Mouse (Mus musculus): ENCODE results near the gene Dnajc6. TPM values are rescaled to one million over a fixed set of nuclear protein-coding genes. Genes with fewer than 3 reads are reported as not detected.

The Dnajc6 gene
- polyA plus RNA-seq, 1 experiment, result 0.58 TPM

DNA sequence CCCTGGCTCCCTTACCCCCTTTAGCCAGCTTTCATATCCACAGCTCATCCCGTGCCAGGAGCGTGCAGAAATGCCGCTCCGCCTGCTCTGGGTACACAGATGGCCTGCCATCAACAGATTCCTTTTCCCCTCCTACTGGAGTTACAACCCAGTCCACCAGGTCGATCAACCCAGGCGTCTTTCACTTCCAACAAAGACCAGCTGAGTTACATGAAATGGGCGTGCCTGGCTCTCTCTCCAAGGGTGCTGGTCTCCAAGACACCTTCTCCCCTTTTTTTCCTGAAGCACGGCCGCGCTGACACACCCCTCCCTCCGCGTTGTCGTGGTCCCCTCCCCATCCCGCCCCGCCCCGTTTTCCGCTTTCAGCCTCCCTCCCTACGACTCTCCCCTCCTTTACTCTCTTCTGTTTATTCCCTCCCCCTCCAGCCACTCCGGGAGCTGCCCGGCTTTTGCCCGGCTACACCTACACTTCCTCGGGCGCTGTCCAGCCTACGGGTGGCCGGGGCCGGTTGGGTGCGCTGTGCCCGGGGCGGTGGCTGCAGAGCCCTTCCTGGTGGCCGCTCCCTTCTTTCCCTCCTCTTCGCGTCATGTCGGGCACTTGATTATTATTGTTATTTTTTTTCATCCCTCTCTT, 53.6 kb downstream of the Dnajc6 start:
- Histone ChIP-seq H3K27ac (ENCODE audit: insufficient read depth, low read depth, low read length) (no peak overlapping the region), H3K36me3 (ENCODE audit: control insufficient read depth, insufficient read depth, low read length) (no peaks in the 10 kb centered on the region), H3K4me1 (ENCODE audit: control insufficient read depth, insufficient read depth, insufficient read length, low read length) (no peaks in the 10 kb centered on the region; the same call in 1 of the 2 replicates), H3K4me3 (ENCODE audit: low read depth, low read length) (peak overlapping the region; percentile 8; the same call in 1 of the 2 replicates), H3K27me3 (ENCODE audit: control insufficient read depth, insufficient read depth, low read length) (0 out of 2 replicates have a peak, but pooled peaks cover 3% of the 10 kb centered on the region)
- TF ChIP-seq POLR2A (IDR thresholded peaks at IDR 0.05; ENCODE audit: low read depth, low read length) (no peak), CTCF (IDR thresholded peaks at IDR 0.05; ENCODE audit: extremely low read depth, insufficient read length, insufficient replicate concordance, low read depth, low read length) (no peak)
- WGBS, result 6% methylated on average over 33 of the region's 33 CpGs

DNA sequence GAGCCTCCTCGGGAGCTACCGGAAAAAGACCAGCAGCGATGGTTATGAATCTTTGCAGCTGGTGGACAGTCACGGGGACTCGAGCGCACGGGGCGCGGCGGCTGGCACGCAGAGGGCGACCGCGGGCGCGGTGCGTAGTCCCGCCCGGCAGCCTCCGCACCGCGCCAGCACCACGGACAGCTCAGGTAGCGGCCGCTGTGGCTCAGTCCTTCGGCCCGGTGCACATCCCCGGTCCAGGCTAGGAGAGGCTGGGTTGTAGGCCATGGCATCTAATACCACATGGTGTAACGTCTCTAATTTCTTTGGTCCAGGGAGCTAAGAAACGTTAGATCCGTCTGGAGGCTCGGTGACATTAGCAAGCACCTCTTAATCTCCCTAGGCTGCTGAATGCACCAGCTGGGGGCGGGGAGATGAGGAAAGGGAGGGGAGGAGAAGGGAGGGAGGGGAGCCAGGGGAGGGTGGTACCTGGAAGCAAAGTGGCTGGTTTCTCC, 54.3 kb downstream of the Dnajc6 start:
- TF ChIP-seq POLR2A (IDR thresholded peaks at IDR 0.05; ENCODE audit: low read depth, low read length), result no peak
- TF ChIP-seq CTCF (IDR thresholded peaks at IDR 0.05; ENCODE audit: extremely low read depth, insufficient read length, insufficient replicate concordance, low read depth, low read length), result no peak
- no peak overlapping the region for H3K27ac ChIP-seq (ENCODE audit: insufficient read depth, low read depth, low read length)
- WGBS, result 4% methylated on average over 33 of the region's 33 CpGs
- H3K4me3 ChIP-seq (ENCODE audit: low read depth, low read length), result peak overlapping the region; percentile 8; the same call in 1 of the 2 replicates
- 0 out of 2 replicates have a peak, but pooled peaks cover 3% of the 10 kb centered on the region for H3K27me3 ChIP-seq (ENCODE audit: control insufficient read depth, insufficient read depth, low read length)
- no peaks in the 10 kb centered on the region for H3K36me3 ChIP-seq (ENCODE audit: control insufficient read depth, insufficient read depth, low read length)
- no peaks in the 10 kb centered on the region; the same call in 1 of the 2 replicates for H3K4me1 ChIP-seq (ENCODE audit: control insufficient read depth, insufficient read depth, insufficient read length, low read length)

DNA sequence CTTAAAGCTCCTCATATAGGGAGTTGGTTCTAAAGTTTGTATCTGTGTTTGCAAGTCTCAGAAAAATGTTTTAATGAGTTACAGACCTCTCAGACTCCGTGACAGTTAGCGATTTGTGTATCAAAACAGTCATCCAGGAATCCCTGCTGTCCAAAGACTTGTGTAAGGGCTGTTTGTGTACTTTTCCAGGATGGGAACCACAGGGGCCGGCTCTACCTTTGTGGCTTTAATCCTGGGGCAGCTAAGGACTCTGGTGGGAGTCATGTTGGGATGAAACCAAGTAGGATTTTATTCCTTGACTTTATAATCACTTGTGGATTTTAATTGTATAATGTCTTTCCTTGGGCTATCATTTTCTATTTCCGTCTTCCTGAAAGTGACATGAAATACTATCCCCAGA, 55.0 kb downstream of the Dnajc6 start:
- Histone ChIP-seq H3K27ac (ENCODE audit: insufficient read depth, low read depth, low read length) (no peak overlapping the region), H3K4me1 (ENCODE audit: control insufficient read depth, insufficient read depth, insufficient read length, low read length) (no peaks in the 10 kb centered on the region; the same call in 1 of the 2 replicates), H3K36me3 (ENCODE audit: control insufficient read depth, insufficient read depth, low read length) (no peaks in the 10 kb centered on the region), H3K27me3 (ENCODE audit: control insufficient read depth, insufficient read depth, low read length) (0 out of 2 replicates have a peak, but pooled peaks cover 3% of the 10 kb centered on the region), H3K4me3 (ENCODE audit: low read depth, low read length) (no peak overlapping the region)
- 27% methylated on average over 4 of the region's 4 CpGs for WGBS
- no peak for TF ChIP-seq CTCF (IDR thresholded peaks at IDR 0.05; ENCODE audit: extremely low read depth, insufficient read length, insufficient replicate concordance, low read depth, low read length)
- TF ChIP-seq POLR2A (IDR thresholded peaks at IDR 0.05; ENCODE audit: low read depth, low read length), result no peak

DNA sequence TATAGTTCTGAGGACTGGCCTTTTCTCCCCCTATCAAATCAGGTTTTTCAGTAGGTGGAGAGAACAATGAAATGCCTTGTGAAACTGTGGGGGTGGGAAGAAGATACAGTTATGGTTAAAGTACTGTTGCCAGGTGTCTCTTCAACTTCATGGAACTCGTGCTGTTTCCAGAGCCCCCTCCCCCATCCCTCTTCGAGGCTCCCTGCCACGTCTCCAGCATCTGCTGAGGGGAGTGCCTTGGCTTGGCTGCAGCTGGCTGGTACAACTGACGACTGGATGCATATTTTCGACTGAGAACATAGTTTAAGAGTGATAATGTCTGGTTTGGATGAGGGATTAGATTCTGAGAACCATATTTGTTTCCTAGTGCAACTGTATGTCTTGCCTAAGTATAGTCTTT, 55.9 kb downstream of the Dnajc6 start:
- H3K4me1 ChIP-seq (ENCODE audit: control insufficient read depth, insufficient read depth, insufficient read length, low read length), result no peaks in the 10 kb centered on the region; the same call in 1 of the 2 replicates
- WGBS, result 27% methylated on average over 5 of the region's 5 CpGs
- TF ChIP-seq CTCF (IDR thresholded peaks at IDR 0.05; ENCODE audit: extremely low read depth, insufficient read length, insufficient replicate concordance, low read depth, low read length) (no peak), POLR2A (IDR thresholded peaks at IDR 0.05; ENCODE audit: low read depth, low read length) (no peak)
- H3K4me3 ChIP-seq (ENCODE audit: low read depth, low read length), result no peak overlapping the region
- no peak overlapping the region for H3K27ac ChIP-seq (ENCODE audit: insufficient read depth, low read depth, low read length)
- no peaks in the 10 kb centered on the region for H3K36me3 ChIP-seq (ENCODE audit: control insufficient read depth, insufficient read depth, low read length)
- H3K27me3 ChIP-seq (ENCODE audit: control insufficient read depth, insufficient read depth, low read length), result 0 out of 2 replicates have a peak, but pooled peaks cover 3% of the 10 kb centered on the region

DNA sequence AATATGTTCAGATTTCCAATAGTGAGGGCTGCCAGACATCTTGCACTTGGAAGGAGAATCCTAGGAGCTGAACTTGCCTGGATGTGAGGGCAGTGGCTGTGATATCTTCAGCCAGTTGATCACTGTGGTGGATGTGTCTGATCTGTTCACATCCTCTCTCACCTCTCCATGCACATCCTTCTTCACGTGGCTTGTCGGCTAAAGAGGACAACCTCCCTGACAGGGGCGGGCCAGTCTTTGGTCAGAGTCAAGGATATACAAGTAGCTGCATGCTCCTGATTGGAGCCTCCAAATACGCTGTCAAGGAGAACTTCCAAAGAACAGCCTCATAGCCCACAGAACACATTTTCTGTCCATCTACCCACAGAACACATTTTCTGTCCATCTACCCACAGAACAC, 58.6 kb downstream of the Dnajc6 start:
- TF ChIP-seq POLR2A (IDR thresholded peaks at IDR 0.05; ENCODE audit: low read depth, low read length), result no peak
- no peak for TF ChIP-seq CTCF (IDR thresholded peaks at IDR 0.05; ENCODE audit: extremely low read depth, insufficient read length, insufficient replicate concordance, low read depth, low read length)
- Histone ChIP-seq H3K4me3 (ENCODE audit: low read depth, low read length) (no peak overlapping the region), H3K4me1 (ENCODE audit: control insufficient read depth, insufficient read depth, insufficient read length, low read length) (no peaks in the 10 kb centered on the region; the same call in 1 of the 2 replicates), H3K36me3 (ENCODE audit: control insufficient read depth, insufficient read depth, low read length) (no peaks in the 10 kb centered on the region), H3K27ac (ENCODE audit: insufficient read depth, low read depth, low read length) (no peak overlapping the region), H3K27me3 (ENCODE audit: control insufficient read depth, insufficient read depth, low read length) (0 out of 2 replicates have a peak, but pooled peaks cover 3% of the 10 kb centered on the region)
- WGBS, result 68% methylated on average over 4 of the region's 4 CpGs

DNA sequence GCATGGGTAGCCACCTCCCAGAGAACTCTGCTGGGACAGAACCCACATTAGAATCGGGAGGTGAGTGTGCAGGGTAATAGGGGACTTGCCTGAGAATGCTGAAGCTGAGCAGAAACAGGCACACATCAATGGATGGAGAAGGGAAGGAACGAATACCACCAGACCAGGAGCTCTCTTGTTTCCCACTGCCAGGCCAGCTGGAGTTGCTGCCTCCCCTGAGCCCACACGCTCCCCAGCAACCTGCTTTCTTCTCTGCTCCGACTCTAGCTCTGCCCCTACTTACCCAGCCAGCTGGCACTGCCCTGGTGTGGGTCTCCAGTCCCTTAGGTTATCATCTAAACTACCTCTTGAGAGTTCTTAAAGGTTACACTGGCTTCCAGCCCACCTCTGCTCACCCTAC, 63.7 kb downstream of the Dnajc6 start:
- 63% methylated on average over 4 of the region's 4 CpGs for WGBS
- Histone ChIP-seq H3K27ac (ENCODE audit: insufficient read depth, low read depth, low read length) (no peak overlapping the region), H3K36me3 (ENCODE audit: control insufficient read depth, insufficient read depth, low read length) (no peaks in the 10 kb centered on the region), H3K27me3 (ENCODE audit: control insufficient read depth, insufficient read depth, low read length) (no peaks in the 10 kb centered on the region), H3K4me3 (ENCODE audit: low read depth, low read length) (no peak overlapping the region), H3K4me1 (ENCODE audit: control insufficient read depth, insufficient read depth, insufficient read length, low read length) (no peaks in the 10 kb centered on the region)
- no peak for TF ChIP-seq POLR2A (IDR thresholded peaks at IDR 0.05; ENCODE audit: low read depth, low read length)
- TF ChIP-seq CTCF (IDR thresholded peaks at IDR 0.05; ENCODE audit: extremely low read depth, insufficient read length, insufficient replicate concordance, low read depth, low read length), result no peak

DNA sequence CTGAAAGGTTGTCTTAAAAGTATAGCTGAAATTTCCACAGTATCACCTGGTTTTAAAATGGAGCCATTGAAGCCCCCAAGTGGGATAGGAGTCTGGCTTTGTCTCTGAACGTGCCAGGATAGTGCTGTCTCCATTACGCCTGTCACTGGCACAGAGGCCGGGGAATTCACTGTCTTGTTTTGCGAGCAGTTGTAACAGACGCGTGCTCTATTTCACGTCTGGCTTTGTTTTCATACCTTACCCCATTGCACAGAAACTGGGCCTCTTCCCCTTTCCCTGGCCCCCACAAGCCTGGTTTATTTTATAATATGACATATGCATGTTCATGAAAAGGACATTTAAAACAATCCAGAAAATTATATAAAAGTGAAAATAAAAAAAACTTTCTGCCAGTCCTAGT, 66.4 kb downstream of the Dnajc6 start:
- Histone ChIP-seq H3K4me1 (ENCODE audit: control insufficient read depth, insufficient read depth, insufficient read length, low read length) (no peaks in the 10 kb centered on the region), H3K27me3 (ENCODE audit: control insufficient read depth, insufficient read depth, low read length) (no peaks in the 10 kb centered on the region), H3K27ac (ENCODE audit: insufficient read depth, low read depth, low read length) (no peak overlapping the region), H3K36me3 (ENCODE audit: control insufficient read depth, insufficient read depth, low read length) (no peaks in the 10 kb centered on the region), H3K4me3 (ENCODE audit: low read depth, low read length) (no peak overlapping the region)
- TF ChIP-seq CTCF (IDR thresholded peaks at IDR 0.05; ENCODE audit: extremely low read depth, insufficient read length, insufficient replicate concordance, low read depth, low read length), result no peak
- TF ChIP-seq POLR2A (IDR thresholded peaks at IDR 0.05; ENCODE audit: low read depth, low read length), result no peak
- 81% methylated on average over 7 of the region's 7 CpGs for WGBS
